Mouse (Mus musculus): ENCODE data around the gene Zfp36. TPM values are rescaled to one million over a fixed set of nuclear protein-coding genes. Genes with fewer than 3 reads are reported as not detected.

Gene Zfp36
- total and polyA plus RNA-seq, 3 experiments, result 0.50 to 2.8 TPM; not detected in 1

DNA sequence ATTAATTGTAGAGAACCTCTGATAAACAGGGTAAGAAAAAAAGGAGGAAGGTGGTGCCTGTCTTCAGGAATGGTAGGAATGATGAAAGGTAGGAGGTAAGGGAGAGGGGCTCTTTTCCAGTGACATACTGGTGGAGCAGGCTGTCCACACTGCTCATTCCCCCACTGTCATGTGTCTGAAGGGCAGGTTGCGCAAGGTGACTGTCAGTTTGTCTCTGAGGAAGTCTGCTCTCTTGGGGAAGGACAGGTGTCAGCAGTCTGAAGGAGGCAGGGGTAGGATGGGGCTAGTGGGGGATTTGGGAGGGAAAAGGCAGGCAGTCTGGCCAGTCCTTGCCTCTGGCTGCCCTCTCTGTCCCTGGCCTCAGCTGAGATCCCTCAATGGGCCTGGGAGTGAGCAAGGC lies 21.0 kb upstream of the Zfp36 start (continued):
- TF ChIP-seq MAZ (IDR thresholded peaks at IDR 0.05; ENCODE audit: low read depth, low read length), result no peak

DNA sequence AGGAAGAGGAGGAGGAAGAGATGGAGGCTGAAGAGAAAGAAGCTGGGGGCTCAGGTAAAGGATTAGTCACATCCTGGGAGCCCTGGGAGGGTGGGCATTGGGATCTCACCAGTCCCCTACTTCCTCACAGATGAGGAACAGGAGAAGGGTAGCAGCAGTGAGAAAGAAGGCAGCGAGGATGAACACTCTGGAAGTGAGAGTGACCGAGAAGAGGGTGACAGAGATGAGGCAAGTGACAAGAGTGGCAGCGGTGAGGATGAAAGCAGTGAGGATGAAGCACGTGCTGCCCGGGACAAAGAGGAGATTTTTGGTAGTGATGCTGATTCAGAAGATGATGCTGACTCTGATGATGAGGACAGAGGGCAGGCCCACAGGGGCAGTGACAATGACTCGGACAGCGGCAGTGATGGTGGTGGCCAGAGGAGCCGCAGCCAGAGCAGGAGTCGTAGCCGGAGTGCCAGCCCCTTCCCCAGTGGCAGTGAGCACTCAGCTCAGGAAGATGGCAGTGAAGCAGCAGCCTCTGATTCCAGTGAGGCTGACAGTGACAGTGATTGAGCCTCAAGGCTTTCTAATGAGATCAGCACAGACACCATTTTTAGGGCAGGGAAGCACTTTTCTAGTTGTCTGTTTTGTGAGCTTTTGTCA lies 18.8 kb upstream of the Zfp36 start:
- Histone ChIP-seq H3K79me2 (ENCODE audit: control insufficient read depth, insufficient read depth, low read length, poor library complexity) (peaks cover under 1% of the 10 kb centered on the region; the same call in 1 of the 2 replicates), H3K27ac (ENCODE audit: control insufficient read depth, low read depth, low read length) (no peak overlapping the region), H3K4me3 (ENCODE audit: control insufficient read depth in 1 of 2, insufficient read depth in 1 of 2, low read depth in 2 of 2, low read length in 2 of 2) (no peak overlapping the region), H3K4me1 (ENCODE audit: control insufficient read depth in 1 of 2, insufficient read depth in 2 of 2, low read length in 2 of 2) (no peaks in the 10 kb centered on the region), H3K9me3 (replicated peaks; ENCODE audit: insufficient read depth, low read length) (no peaks in the 10 kb centered on the region), H3K27me3 (ENCODE audit: control insufficient read depth in 1 of 2, insufficient read depth in 2 of 2, low read length in 2 of 2) (no peaks in the 10 kb centered on the region), H3K36me3 (ENCODE audit: control insufficient read depth in 1 of 2, insufficient read depth in 2 of 2, low read length in 2 of 2) (peaks cover 0 to 10% of the 10 kb centered on the region in 2 experiments; a peak in 2 of 4 replicates), H3K9ac (ENCODE audit: control insufficient read depth, low read depth, low read length, poor library complexity, severe bottlenecking) (no peak overlapping the region)
- no peak for DNase-seq (ENCODE audit: low read depth, low spot score)
- TF ChIP-seq BHLHE40 (IDR thresholded peaks at IDR 0.05; ENCODE audit: borderline replicate concordance, low read depth, low read length) (no peak), MYB (IDR thresholded peaks at IDR 0.05; ENCODE audit: low read depth, low read length) (no peak), MAX (IDR thresholded peaks at IDR 0.05; ENCODE audit: low read length) (no peak), POLR2A (IDR thresholded peaks at IDR 0.05; ENCODE audit: control insufficient read depth in 1 of 2, insufficient read depth in 1 of 2, low read depth in 1 of 2, low read length in 2 of 2, poor library complexity in 1 of 2) (no peak), SMC3 (IDR thresholded peaks at IDR 0.05; ENCODE audit: low read depth, low read length) (no peak), JUND (IDR thresholded peaks at IDR 0.05; ENCODE audit: low read depth, low read length) (no peak), NELFE (IDR thresholded peaks at IDR 0.05; ENCODE audit: low read depth, low read length) (no peak), MAFK (IDR thresholded peaks at IDR 0.05; ENCODE audit: borderline replicate concordance, low read depth, low read length) (no peak), UBTF (IDR thresholded peaks at IDR 0.05; ENCODE audit: borderline replicate concordance, insufficient read depth, low read depth, low read length) (no peak), TBP (IDR thresholded peaks at IDR 0.05; ENCODE audit: low read depth, low read length) (no peak), CHD1 (IDR thresholded peaks at IDR 0.05; ENCODE audit: low read depth, low read length) (no peak), USF1 (IDR thresholded peaks at IDR 0.05; ENCODE audit: low read depth, low read length) (no peak), GATA1 (IDR thresholded peaks at IDR 0.05; ENCODE audit: low read depth, low read length) (no peak)

DNA sequence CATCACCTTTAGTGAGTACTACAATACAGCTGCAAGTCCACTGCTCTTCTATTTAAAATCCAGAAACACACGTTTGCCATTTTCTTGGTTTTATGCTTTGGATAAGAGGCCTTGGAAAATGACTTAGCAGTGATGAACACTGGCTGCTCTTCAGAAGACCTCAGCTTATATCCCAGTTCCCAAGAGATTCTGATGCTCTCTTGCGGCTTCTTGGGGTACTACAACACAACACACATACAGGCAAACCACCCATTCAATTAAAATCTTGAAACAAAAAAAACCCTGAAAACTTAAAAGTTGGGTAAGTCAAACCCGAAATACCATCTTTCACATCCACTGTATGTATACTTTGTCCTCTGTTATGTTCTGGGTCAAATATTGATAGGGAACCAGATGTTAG lies 17.9 kb upstream of the Zfp36 start:
- Histone ChIP-seq H3K4me1 (ENCODE audit: control insufficient read depth in 1 of 2, insufficient read depth in 2 of 2, low read length in 2 of 2) (no peaks in the 10 kb centered on the region), H3K36me3 (ENCODE audit: control insufficient read depth in 1 of 2, insufficient read depth in 2 of 2, low read length in 2 of 2) (peaks cover 0 to 8% of the 10 kb centered on the region in 2 experiments; a peak in 2 of 4 replicates), H3K9ac (ENCODE audit: control insufficient read depth, low read depth, low read length, poor library complexity, severe bottlenecking) (no peak overlapping the region), H3K27me3 (ENCODE audit: control insufficient read depth in 1 of 2, insufficient read depth in 2 of 2, low read length in 2 of 2) (no peaks in the 10 kb centered on the region), H3K27ac (ENCODE audit: control insufficient read depth, low read depth, low read length) (no peak overlapping the region), H3K4me3 (ENCODE audit: control insufficient read depth in 1 of 2, insufficient read depth in 1 of 2, low read depth in 2 of 2, low read length in 2 of 2) (no peak overlapping the region), H3K9me3 (replicated peaks; ENCODE audit: insufficient read depth, low read length) (no peaks in the 10 kb centered on the region), H3K79me2 (ENCODE audit: control insufficient read depth, insufficient read depth, low read length, poor library complexity) (peaks cover 8% of the 10 kb centered on the region)
- TF ChIP-seq EP300 (IDR thresholded peaks at IDR 0.05; ENCODE audit: low read depth in 1 of 2, low read length in 2 of 2), result no peak
- TF ChIP-seq RCOR1 (IDR thresholded peaks at IDR 0.05; ENCODE audit: low read depth, low read length), result no peak
- no peak for TF ChIP-seq MEF2A (IDR thresholded peaks at IDR 0.05; ENCODE audit: extremely low read depth, insufficient replicate concordance, low read depth, low read length, poor library complexity, severe bottlenecking)
- peak; percentile 47 for TF ChIP-seq SMC3 (IDR thresholded peaks at IDR 0.05; ENCODE audit: low read depth, low read length)
- TF ChIP-seq RAD21 (IDR thresholded peaks at IDR 0.05; ENCODE audit: low read depth, low read length), result peak; percentile 35
- 0 out of 2 replicates have a peak, but pooled peaks have one; percentile 1 for TF ChIP-seq ZC3H11A (IDR thresholded peaks at IDR 0.05; ENCODE audit: low read depth, low read length)
- no peak for TF ChIP-seq CHD1 (IDR thresholded peaks at IDR 0.05; ENCODE audit: low read depth, low read length)
- TF ChIP-seq ZMIZ1 (IDR thresholded peaks at IDR 0.05; ENCODE audit: low read depth, low read length), result no peak
- TF ChIP-seq ELF1 (IDR thresholded peaks at IDR 0.05; ENCODE audit: low read depth, low read length), result no peak
- no peak for TF ChIP-seq MAFK (IDR thresholded peaks at IDR 0.05; ENCODE audit: borderline replicate concordance, low read depth, low read length)
- no peak for TF ChIP-seq TCF12 (IDR thresholded peaks at IDR 0.05; ENCODE audit: low read depth, low read length)
- TF ChIP-seq CTCF (IDR thresholded peaks at IDR 0.05 in 2 of 3, conservative IDR thresholded peaks at IDR 0.05 in 1 of 3; ENCODE audit: control insufficient read depth in 1 of 3, insufficient read depth in 1 of 3, low read depth in 2 of 3, low read length in 3 of 3, poor library complexity in 1 of 3, severe bottlenecking in 1 of 3), result peak in 2 of 3 experiments; percentile 27 to 47; a peak in 4 of 6 replicates
- peak; percentile 63 for DNase-seq (ENCODE audit: low read depth, low spot score)
